Mouse (Mus musculus) limb, embryonic 15.5 days (tissue): ENCODE measurements at regions not wholly inside any gene's neighbourhood (a gene's known extent, or its start where the extent isn't known, plus 50 kb on each side); places are given as distances from the start of the nearest gene placed in this dataset.

ENCODE experiments used
- ATAC-seq: fragments of 200-750 bp; cut with Nextera tagmentation; 2 replicates; pipeline ENCODE4 v1.8.0; 2017; ENCODE audit warnings: low read depth, moderate TSS enrichment; ENCODE audit not compliant: insufficient number of reproducible peaks, low FRiP score, low TSS enrichment
- H3K27ac ChIP-seq: fragments of 300-500 bp; sonication (generic); 2 replicates; pipeline ENCODE4 v1.5.1; 2015; ENCODE audit warnings: moderate library complexity, mild to moderate bottlenecking, inconsistent platforms
- H3K27me3 ChIP-seq: fragments of 300-500 bp; sonication (generic); 2 replicates; pipeline ENCODE4 v1.6.1; 2015; ENCODE audit warnings: inconsistent platforms
- H3K36me3 ChIP-seq: fragments of 300-500 bp; sonication (generic); 2 replicates; pipeline ENCODE4 v1.6.1; 2015; ENCODE audit warnings: inconsistent platforms
- H3K4me1 ChIP-seq: fragments of 300-500 bp; sonication (generic); 2 replicates; pipeline ENCODE4 v1.6.1; 2015; ENCODE audit warnings: inconsistent platforms
- H3K4me2 ChIP-seq: fragments of 300-500 bp; sonication (generic); 2 replicates; pipeline ENCODE4 v1.6.1; 2015; ENCODE audit warnings: mild to moderate bottlenecking, inconsistent platforms
- H3K4me3 ChIP-seq: fragments of 300-500 bp; sonication (generic); 2 replicates; pipeline ENCODE4 v1.5.1; 2015; ENCODE audit warnings: mild to moderate bottlenecking, inconsistent platforms
- H3K9ac ChIP-seq: fragments of 300-500 bp; sonication (generic); 2 replicates; pipeline ENCODE4 v1.6.1; 2015; ENCODE audit warnings: inconsistent platforms
- H3K9me3 ChIP-seq: fragments of 300-500 bp; sonication (generic); 2 replicates; pipeline ENCODE4 v1.6.1; 2016; ENCODE audit warnings: inconsistent platforms
- WGBS: fragments of 180-500 bp; shearing (Covaris S2); methylation state at CpG from one replicate; pipeline ENCODE4 v1.1.7; 2015; 5-methylcytosine and 5-hydroxymethylcytosine counted together

GRCm38 (mm10) chr5:44319626-44320025 is 93.2 kb upstream of the Tapt1 start:
- Histone ChIP-seq H3K27me3 (no peaks in the 10 kb centered on the region), H3K9me3 (no peaks in the 10 kb centered on the region), H3K36me3 (no peaks in the 10 kb centered on the region), H3K4me2 (no peak overlapping the region), H3K4me1 (no peaks in the 10 kb centered on the region), H3K4me3 (no peak overlapping the region), H3K9ac (no peak overlapping the region), H3K27ac (no peak overlapping the region)
- no peak for ATAC-seq
- 70% methylated on average over 1 of the region's 1 CpGs for WGBS

GRCm38 (mm10) chr5:44306769-44307557 is 80.5 kb upstream of the Tapt1 start:
- H3K36me3 ChIP-seq: no peaks in the 10 kb centered on the region
- ATAC-seq: no peak
- H3K4me3 ChIP-seq: no peak overlapping the region
- H3K4me2 ChIP-seq: no peak overlapping the region
- no peaks in the 10 kb centered on the region; the same call in 1 of the 2 replicates for H3K27me3 ChIP-seq
- no peaks in the 10 kb centered on the region for H3K9me3 ChIP-seq
- H3K9ac ChIP-seq: no peak overlapping the region
- WGBS: 22% methylated on average over 15 of the region's 16 CpGs
- H3K4me1 ChIP-seq: peaks cover 13% of the 10 kb centered on the region
- no peak overlapping the region for H3K27ac ChIP-seq

GRCm38 (mm10) chr5:44303886-44304855 is 77.7 kb upstream of the Tapt1 start:
- Histone ChIP-seq H3K4me1 (peaks cover 13% of the 10 kb centered on the region), H3K4me2 (peak overlapping the region; percentile 39), H3K9me3 (no peaks in the 10 kb centered on the region), H3K9ac (no peak overlapping the region), H3K27me3 (no peaks in the 10 kb centered on the region; the same call in 1 of the 2 replicates), H3K36me3 (no peaks in the 10 kb centered on the region), H3K27ac (no peak overlapping the region), H3K4me3 (peak overlapping the region; percentile 20; the same call in 1 of the 2 replicates)
- ATAC-seq: no peak
- 17% methylated on average over 14 of the region's 14 CpGs for WGBS

GRCm38 (mm10) chr5:44284384-44284783 is 58.0 kb upstream of the Tapt1 start:
- no peak overlapping the region for H3K27ac ChIP-seq
- WGBS: 11% methylated on average over 5 of the region's 5 CpGs
- H3K4me2 ChIP-seq: no peak overlapping the region
- no peaks in the 10 kb centered on the region for H3K4me1 ChIP-seq
- no peak overlapping the region for H3K4me3 ChIP-seq
- ATAC-seq: no peak
- no peaks in the 10 kb centered on the region for H3K36me3 ChIP-seq
- H3K27me3 ChIP-seq: 0 out of 2 replicates have a peak, but pooled peaks cover 4% of the 10 kb centered on the region
- H3K9ac ChIP-seq: no peak overlapping the region
- no peaks in the 10 kb centered on the region for H3K9me3 ChIP-seq
